Mouse (Mus musculus) C2C12 (cell line): ENCODE data around the gene Stk39.

Source experiments
- CEBPB ChIP-seq: IDR thresholded peaks from one replicate; pipeline ENCODE4 v1.6.1; 2011; ENCODE audit warnings: low read depth, mild to moderate bottlenecking, control low read depth, moderate library complexity
- CTCF ChIP-seq: IDR thresholded peaks from one replicate; pipeline ENCODE4 v1.5.1; 2011; ENCODE audit not compliant: control insufficient read depth, insufficient read depth, insufficient read length
- MAX ChIP-seq: IDR thresholded peaks from one replicate; pipeline ENCODE4 v1.6.1; 2011; ENCODE audit warnings: mild to moderate bottlenecking, control low read depth
- MYOD1 ChIP-seq: IDR thresholded peaks from one replicate; pipeline ENCODE4 v1.6.1; 2011; ENCODE audit warnings: low read depth; ENCODE audit not compliant: control insufficient read depth, insufficient read length

- TF ChIP-seq CTCF, result no peak
- no peak for TF ChIP-seq MAX
- no peak for TF ChIP-seq MYOD1
- no peak for TF ChIP-seq CEBPB
These were observed 214.5 kb downstream of the Stk39 start for GRCm38 (mm10) chr2:68257571-68257970.
